Mouse (Mus musculus) lung, embryonic 16.5 days (tissue): ENCODE results near the gene Gm17581. TPM values are rescaled to one million over a fixed set of nuclear protein-coding genes. Genes with fewer than 3 reads are reported as not detected.
"Not testable (repeated sequence)": the region's sequence is repeated elsewhere in the genome, so short reads cannot be mapped to it uniquely, and the experiment has no call there.

Source experiments
- ATAC-seq: fragments of 200-750 bp; cut with Nextera tagmentation; 2 replicates; pipeline ENCODE4 v1.8.0; 2017; ENCODE audit warnings: low read depth, mild to moderate bottlenecking, moderate library complexity
- H3K27ac ChIP-seq: fragments of 300-500 bp; sonication (generic); 2 replicates; pipeline ENCODE4 v1.5.1; 2014; ENCODE audit warnings: mild to moderate bottlenecking, control low read depth, low read length
- H3K27me3 ChIP-seq: fragments of 300-500 bp; sonication (generic); 2 replicates; pipeline ENCODE4 v1.6.1; 2014; ENCODE audit warnings: low read depth, low read length, mixed read lengths; ENCODE audit not compliant: control insufficient read depth, insufficient read depth
- H3K36me3 ChIP-seq: fragments of 300-500 bp; sonication (generic); 2 replicates; pipeline ENCODE4 v1.6.1; 2014; ENCODE audit warnings: low read length; ENCODE audit not compliant: control insufficient read depth, insufficient read depth
- H3K4me1 ChIP-seq: fragments of 300-500 bp; sonication (generic); replicated peaks from 2 replicates; pipeline ENCODE4 v1.6.1; 2014; ENCODE audit warnings: low read length, mixed read lengths; ENCODE audit not compliant: control insufficient read depth, insufficient read depth
- H3K4me2 ChIP-seq: fragments of 300-500 bp; sonication (generic); 2 replicates; pipeline ENCODE4 v1.6.1; 2014; ENCODE audit warnings: low read depth, low read length, control low read depth
- H3K4me3 ChIP-seq: fragments of 300-500 bp; sonication (generic); 2 replicates; pipeline ENCODE4 v1.5.1; 2014; ENCODE audit warnings: mild to moderate bottlenecking, low read length, control low read depth
- H3K9ac ChIP-seq: fragments of 300-500 bp; sonication (generic); 2 replicates; pipeline ENCODE4 v1.6.1; 2014; ENCODE audit warnings: low read length, control low read depth
- H3K9me3 ChIP-seq: fragments of 300-500 bp; sonication (generic); 2 replicates; pipeline ENCODE4 v1.6.1; 2016; ENCODE audit warnings: low read length; ENCODE audit not compliant: control insufficient read depth
- WGBS: fragments of 180-500 bp; shearing (Covaris S2); extraction: QIAGEN DNeasy Blood & Tissue Kit; methylation state at CpG from one replicate; pipeline ENCODE4 v1.1.7; 2014; 5-methylcytosine and 5-hydroxymethylcytosine counted together
- polyA plus RNA-seq: library from polyadenylated mRNA; unstranded; fragments of >200 nt; fragmentation: Nextera tagmentation; extraction: Ambion mirVana; gene quantifications from 2 replicates; pipeline ENCODE4 v1.2.1, GENCODE M21; 2015

Gene Gm17581
- not detected in 2 replicates for polyA plus RNA-seq

DNA sequence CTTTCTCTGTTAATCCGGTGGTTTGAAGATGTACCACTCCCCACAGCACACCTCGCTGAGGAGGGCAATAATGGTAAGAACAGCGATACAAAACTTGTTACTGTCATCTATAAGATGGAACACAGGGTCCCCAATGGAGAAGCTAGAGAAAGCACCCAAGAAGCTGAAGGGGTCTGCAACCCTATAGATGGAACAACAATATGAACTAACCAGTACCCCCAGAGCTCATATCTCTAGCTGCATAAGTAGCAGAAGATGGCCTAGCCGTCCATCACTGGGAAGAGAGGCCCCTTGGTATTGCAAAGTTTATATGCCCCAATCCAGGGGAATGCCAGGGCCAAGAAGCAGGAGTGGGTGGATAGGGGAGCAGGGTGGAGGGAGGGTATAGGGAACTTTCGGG lies at the start of gene Gm17581:
Gm17581 (minus strand) TSS at position 101 of the 400 bp plus-strand sequence.
- not testable (repeated sequence) for H3K9ac ChIP-seq, H3K27me3 ChIP-seq, H3K4me3 ChIP-seq, H3K36me3 ChIP-seq, ATAC-seq, H3K27ac ChIP-seq, H3K4me1 ChIP-seq, H3K4me2 ChIP-seq, H3K9me3 ChIP-seq
- WGBS, result 82% methylated on average over 5 of the region's 5 CpGs

GRCm38 (mm10) chr2:155784534-155784933 lies 48.9 kb upstream of the Gm17581 start:
- Histone ChIP-seq H3K4me3 (no peak overlapping the region), H3K9ac (no peak overlapping the region), H3K4me2 (no peak overlapping the region), H3K27me3 (no peaks in the 10 kb centered on the region), H3K36me3 (no peaks in the 10 kb centered on the region), H3K4me1 (no peaks in the 10 kb centered on the region), H3K27ac (no peak overlapping the region), H3K9me3 (no peaks in the 10 kb centered on the region)
- no peak for ATAC-seq
- WGBS, result 60% methylated on average over 6 of the region's 6 CpGs

GRCm38 (mm10) chr2:155779506-155779905 lies 43.8 kb upstream of the Gm17581 start:
- no peaks in the 10 kb centered on the region for H3K9me3 ChIP-seq
- H3K27me3 ChIP-seq, result peaks cover 32% of the 10 kb centered on the region
- no peaks in the 10 kb centered on the region for H3K36me3 ChIP-seq
- WGBS, result 78% methylated on average over 3 of the region's 3 CpGs
- H3K27ac ChIP-seq, result no peak overlapping the region
- H3K4me3 ChIP-seq, result no peak overlapping the region
- no peak for ATAC-seq
- H3K9ac ChIP-seq, result no peak overlapping the region
- peaks cover 4% of the 10 kb centered on the region; the same call in 1 of the 2 replicates for H3K4me1 ChIP-seq
- no peak overlapping the region for H3K4me2 ChIP-seq

DNA sequence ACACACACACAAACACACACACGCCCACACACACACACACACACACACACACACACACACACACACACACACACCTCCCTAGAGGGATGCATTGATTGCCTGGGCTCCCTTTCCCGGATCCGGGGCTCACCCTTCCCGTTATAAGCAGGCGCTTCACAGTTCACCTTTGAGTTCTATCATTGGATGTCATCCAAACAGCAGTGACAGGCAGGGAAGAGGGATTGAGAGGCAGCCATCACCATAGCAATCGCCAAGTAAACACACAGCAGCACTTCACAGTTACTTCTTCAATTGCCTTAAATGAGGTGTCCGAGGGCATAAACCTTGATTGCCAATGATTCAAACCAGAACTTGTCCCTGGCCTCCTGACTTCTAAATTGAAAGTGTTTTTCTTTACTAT lies 43.4 kb upstream of the Gm17581 start:
- Histone ChIP-seq H3K4me1 (peaks cover 4% of the 10 kb centered on the region; the same call in 1 of the 2 replicates), H3K27ac (no peak overlapping the region), H3K9ac (no peak overlapping the region), H3K27me3 (peaks cover 35% of the 10 kb centered on the region), H3K36me3 (no peaks in the 10 kb centered on the region), H3K9me3 (no peaks in the 10 kb centered on the region), H3K4me2 (no peak overlapping the region), H3K4me3 (no peak overlapping the region)
- WGBS, result 22% methylated on average over 6 of the region's 7 CpGs
- ATAC-seq, result no peak

DNA sequence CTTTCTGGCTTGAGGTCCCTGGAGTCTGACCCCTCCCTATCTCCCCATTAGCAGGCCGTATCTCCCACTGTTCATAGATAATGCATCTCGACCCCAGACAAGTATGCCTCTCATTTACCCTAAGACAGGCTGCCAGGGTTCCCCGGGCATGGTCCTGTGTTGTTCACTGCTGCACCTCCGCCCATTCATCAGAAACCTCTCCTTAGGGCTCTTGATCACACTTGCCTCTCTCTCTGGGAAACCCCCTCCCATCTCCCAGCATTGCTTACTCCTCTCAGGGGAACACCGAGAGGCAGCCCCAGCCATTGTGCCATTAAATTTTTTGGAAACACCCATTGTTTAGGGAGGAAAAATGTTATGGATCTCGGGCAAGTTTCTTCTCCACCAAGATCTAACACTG lies 42.3 kb upstream of the Gm17581 start:
- Histone ChIP-seq H3K27me3 (peaks cover 45% of the 10 kb centered on the region), H3K9me3 (no peaks in the 10 kb centered on the region)
- WGBS, result 58% methylated on average over 6 of the region's 6 CpGs

DNA sequence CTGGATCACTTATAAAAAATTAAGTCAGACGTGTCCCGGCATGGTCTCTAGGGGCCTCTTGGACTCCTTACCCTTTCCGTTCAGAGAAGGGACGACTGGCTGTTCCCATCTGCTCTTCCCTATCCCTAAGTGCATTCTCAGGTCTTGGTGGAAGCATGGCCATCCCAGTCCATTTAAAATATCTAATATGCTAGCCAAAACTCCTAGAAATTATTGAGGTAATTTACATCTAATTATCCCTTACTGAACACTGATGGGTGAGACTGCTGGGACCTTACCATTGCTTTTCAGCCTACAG lies 42.0 kb upstream of the Gm17581 start:
- Histone ChIP-seq H3K9ac (no peak overlapping the region), H3K4me2 (no peak overlapping the region), H3K27me3 (peaks cover 48% of the 10 kb centered on the region), H3K9me3 (no peaks in the 10 kb centered on the region), H3K4me3 (no peak overlapping the region), H3K4me1 (peaks cover 4% of the 10 kb centered on the region; the same call in 1 of the 2 replicates), H3K27ac (no peak overlapping the region), H3K36me3 (no peaks in the 10 kb centered on the region)
- 83% methylated on average over 4 of the region's 4 CpGs for WGBS
- no peak for ATAC-seq

More for the DNA sequence above, 42.3 kb upstream of the Gm17581 start:
- no peak overlapping the region for H3K27ac ChIP-seq
- H3K4me1 ChIP-seq, result peaks cover 4% of the 10 kb centered on the region; the same call in 1 of the 2 replicates
- no peak overlapping the region for H3K9ac ChIP-seq
- ATAC-seq, result no peak
- no peaks in the 10 kb centered on the region for H3K36me3 ChIP-seq
- H3K4me2 ChIP-seq, result no peak overlapping the region
- H3K4me3 ChIP-seq, result no peak overlapping the region

DNA sequence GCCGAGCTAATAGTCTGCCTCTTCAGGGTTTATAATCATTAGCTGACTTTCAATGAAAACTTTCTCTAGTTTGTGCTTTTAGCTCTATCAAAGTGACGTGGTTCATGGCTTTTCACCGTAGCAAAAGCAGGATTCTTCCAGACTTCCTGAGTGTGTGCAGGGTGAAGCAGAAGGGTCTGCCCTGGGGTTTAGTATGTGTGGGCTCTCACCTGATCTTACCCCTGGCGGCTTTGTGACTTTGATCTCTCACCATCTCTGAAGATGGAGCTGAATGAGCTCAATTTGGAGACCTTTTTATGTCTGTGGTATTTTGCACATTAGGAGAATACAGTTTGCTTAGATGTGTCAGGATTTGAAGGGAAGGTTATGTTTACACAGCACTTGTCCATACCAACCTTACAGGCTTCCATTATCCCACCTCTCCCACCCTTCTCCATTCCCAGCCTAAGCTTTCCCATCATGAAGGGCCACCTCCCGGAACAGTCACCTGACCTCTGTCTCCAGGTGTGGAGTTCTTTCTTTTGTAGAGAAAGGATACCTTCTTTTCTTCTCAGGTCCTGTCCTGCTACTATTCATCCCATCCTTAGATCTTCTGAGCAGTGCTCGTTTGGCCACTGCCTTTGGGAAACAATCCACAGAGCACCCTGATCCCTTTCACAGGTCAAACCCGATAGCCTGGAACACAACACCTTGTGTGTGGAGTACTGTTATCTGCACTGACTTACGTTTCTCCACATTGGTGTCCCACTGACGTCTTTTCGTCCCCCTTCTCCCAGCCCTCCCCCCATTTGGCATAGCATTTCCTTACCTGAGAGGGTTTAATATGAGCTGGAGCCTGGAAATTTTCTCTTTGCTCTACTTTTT lies 41.4 kb upstream of the Gm17581 start:
- no peak overlapping the region for H3K27ac ChIP-seq
- no peaks in the 10 kb centered on the region for H3K9me3 ChIP-seq
- no peak overlapping the region for H3K9ac ChIP-seq
- H3K4me1 ChIP-seq, result peaks cover 4% of the 10 kb centered on the region; the same call in 1 of the 2 replicates
- no peaks in the 10 kb centered on the region for H3K36me3 ChIP-seq
- H3K4me3 ChIP-seq, result no peak overlapping the region
- no peak overlapping the region for H3K4me2 ChIP-seq
- H3K27me3 ChIP-seq, result peaks cover 48% of the 10 kb centered on the region
- WGBS, result 49% methylated on average over 10 of the region's 10 CpGs
- ATAC-seq, result no peak

DNA sequence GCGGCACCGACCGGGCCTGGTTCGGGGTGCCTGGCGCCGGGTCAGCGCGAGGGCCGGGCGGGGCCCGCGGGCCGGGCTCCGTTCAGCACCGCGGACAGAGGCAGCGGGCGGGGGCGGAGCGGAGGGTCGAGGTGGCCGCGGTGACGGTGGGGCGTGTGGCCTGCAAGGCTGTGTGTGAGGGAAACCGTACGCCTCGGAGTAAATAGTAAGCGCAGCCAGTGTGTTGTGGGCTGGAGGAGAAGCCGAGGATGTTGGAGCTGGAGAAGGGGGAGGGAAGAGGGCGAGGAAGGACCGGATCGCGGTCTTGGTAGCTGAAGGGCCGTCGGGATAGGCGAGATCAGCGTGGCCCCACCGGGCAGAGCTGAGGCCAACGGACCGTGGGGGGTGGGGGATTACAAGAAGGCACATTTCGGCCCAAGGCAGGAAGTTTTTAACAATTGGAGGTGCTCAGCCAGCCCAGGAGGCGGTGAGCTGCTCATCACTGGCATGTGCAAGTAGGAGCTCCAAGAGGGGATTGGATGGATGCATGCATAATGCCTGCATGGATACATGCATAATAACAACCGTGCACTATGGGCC lies 40.1 kb upstream of the Gm17581 start:
- no peak overlapping the region for H3K27ac ChIP-seq
- peaks cover 4% of the 10 kb centered on the region; the same call in 1 of the 2 replicates for H3K4me1 ChIP-seq
- H3K9ac ChIP-seq, result no peak overlapping the region
- H3K36me3 ChIP-seq, result no peaks in the 10 kb centered on the region
- WGBS, result 2% methylated on average over 31 of the region's 44 CpGs
- H3K9me3 ChIP-seq, result no peaks in the 10 kb centered on the region
- peak; percentile 94 for ATAC-seq
- H3K4me3 ChIP-seq, result peak overlapping the region; percentile 57
- peak overlapping the region; percentile 98 for H3K4me2 ChIP-seq
- peaks cover 48% of the 10 kb centered on the region for H3K27me3 ChIP-seq

DNA sequence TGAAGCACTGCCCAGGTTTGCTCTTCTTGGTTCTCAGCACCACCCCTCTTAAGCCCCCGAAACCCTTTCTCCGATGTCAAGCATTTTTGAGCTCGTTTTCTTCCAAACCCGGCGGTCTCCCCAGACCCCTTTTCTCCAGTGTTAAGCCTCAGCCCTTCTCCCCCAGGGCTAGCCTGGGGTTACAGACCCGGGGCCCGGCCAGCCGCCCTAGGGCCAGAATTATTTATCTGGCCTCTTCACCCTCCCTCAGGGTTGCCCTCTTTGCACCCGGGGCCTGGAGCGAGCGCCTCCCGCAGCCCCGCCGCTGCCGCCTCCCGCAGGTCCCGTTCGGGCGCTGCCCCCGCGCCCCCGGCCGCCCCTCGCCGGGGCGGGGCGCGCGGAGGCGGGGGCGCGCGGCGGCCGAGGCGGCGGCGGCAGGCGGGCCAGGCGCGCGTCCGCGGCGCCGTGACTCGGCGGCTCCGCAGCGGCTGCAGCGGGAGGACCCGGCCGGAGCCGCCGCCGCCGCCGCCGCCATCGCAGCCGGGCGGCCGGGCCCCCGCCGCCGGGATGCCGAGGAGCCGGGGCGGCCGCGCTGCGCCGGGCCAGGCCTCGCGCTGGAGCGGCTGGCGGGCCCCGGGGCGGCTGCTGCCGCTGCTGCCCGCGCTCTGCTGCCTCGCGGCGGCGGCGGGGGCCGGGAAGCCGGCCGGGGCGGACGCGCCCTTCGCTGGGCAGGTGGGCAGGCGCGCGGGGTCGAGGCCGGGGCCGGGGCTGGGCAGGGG lies 39.4 kb upstream of the Gm17581 start, which contains the start of gene Mmp24:
Mmp24 (plus strand) TSS at position 416 of the 758 bp plus-strand sequence.
- H3K4me1 ChIP-seq, result peaks cover 4% of the 10 kb centered on the region; the same call in 1 of the 2 replicates
- peaks cover 48% of the 10 kb centered on the region for H3K27me3 ChIP-seq
- WGBS, result 6% methylated on average over 20 of the region's 100 CpGs
- ATAC-seq, result peak; percentile 59; the same call in 1 of the 2 replicates
- H3K9me3 ChIP-seq, result no peaks in the 10 kb centered on the region
- peak within 1 kb of the TSS; percentile 57 for H3K4me3 ChIP-seq
- H3K4me2 ChIP-seq, result peak within 1 kb of the TSS; percentile 98
- H3K36me3 ChIP-seq, result no peaks in the 10 kb centered on the region
- no peak within 1 kb of the TSS for H3K27ac ChIP-seq
- H3K9ac ChIP-seq, result no peak within 1 kb of the TSS
